Mouse (Mus musculus) olfactory bulb, adult 2 months (tissue): ENCODE data around the gene St6galnac3.

Experiments used
- CTCF ChIP-seq: fragments of 200-500 bp; IDR thresholded peaks from 2 replicates; pipeline ENCODE4 v1.5.1; 2012; ENCODE audit warnings: low read depth, mild to moderate bottlenecking, low read length, moderate library complexity; ENCODE audit not compliant: insufficient read depth
- POLR2A ChIP-seq: fragments of 200-500 bp; IDR thresholded peaks from 2 replicates; pipeline ENCODE4 v1.6.1; 2012; ENCODE audit warnings: mild to moderate bottlenecking, low read depth, low read length, moderate library complexity; ENCODE audit not compliant: insufficient read depth

GRCm38 (mm10) chr3:153508592-153508991 lies 216.4 kb downstream of the St6galnac3 start:
- TF ChIP-seq POLR2A (no peak), CTCF (no peak)
